Mouse (Mus musculus) kidney, adult 10 weeks (tissue): ENCODE results near the gene 2310022B05Rik. TPM values are rescaled to one million over a fixed set of nuclear protein-coding genes. Genes with fewer than 3 reads are reported as not detected.

Source experiments
- polyA plus RNA-seq: library from polyadenylated mRNA; stranded (reverse); fragments of 350-450 nt; fragmentation: Illumina TruSeq; extraction: RNeasy Lipid Tissue Mini Kit (QIAGEN cat#74804); gene quantifications from one replicate; pipeline ENCODE4 v1.2.3, GENCODE M21; 2014; ENCODE audit warnings: low read depth, low replicate concordance

2310022B05Rik gene
- 9.9 TPM for polyA plus RNA-seq

GRCm38 (mm10) chr8:124663112-124663873 lies at the start of gene 2310022B05Rik:
Gene 2310022B05Rik (minus strand): TSS chr8:124663369.

Other genes starting within 250 kb of the 2310022B05Rik start
- 0.16 TPM for gene Pgbd5, start 223.7 kb downstream of the 2310022B05Rik start, polyA plus RNA-seq
- 14.6 TPM for gene Cog2, start 142.6 kb downstream of the 2310022B05Rik start, polyA plus RNA-seq
- gene Agt, start 93.7 kb downstream of the 2310022B05Rik start, polyA plus RNA-seq: 3.8 TPM
- gene Capn9, start 87.3 kb downstream of the 2310022B05Rik start, polyA plus RNA-seq: not detected
- gene Ttc13, start 58.6 kb upstream of the 2310022B05Rik start, polyA plus RNA-seq: 13.5 TPM
- 1.1 TPM for gene Arv1, start 58.8 kb upstream of the 2310022B05Rik start, polyA plus RNA-seq
- 0.69 TPM for gene Fam89a, start 88.5 kb upstream of the 2310022B05Rik start, polyA plus RNA-seq
- gene Trim67, start 129.7 kb upstream of the 2310022B05Rik start, polyA plus RNA-seq: not detected
- 57.2 TPM for gene Gnpat, start 199.7 kb upstream of the 2310022B05Rik start, polyA plus RNA-seq
- 30.8 TPM for gene 2810004N23Rik, start 199.8 kb upstream of the 2310022B05Rik start, polyA plus RNA-seq
- gene Exoc8, start 234.3 kb upstream of the 2310022B05Rik start, polyA plus RNA-seq: 10.6 TPM
- 11.4 TPM for gene Sprtn, start 234.5 kb upstream of the 2310022B05Rik start, polyA plus RNA-seq